Mouse (Mus musculus): Measurements from ENCODE around the gene Shroom2. TPM values are rescaled to one million over a fixed set of nuclear protein-coding genes. Genes with fewer than 3 reads are reported as not detected.

Gene Shroom2
- 0.04 TPM in 1 of 2 replicates, not detected in the other for total RNA-seq (2012; rRNA removed)
- 0.09 TPM in 1 of 2 replicates, not detected in the other for total RNA-seq (2014; rRNA removed)
- not detected in 2 replicates for polyA plus RNA-seq (2012; ENCODE audit: insufficient read length, low read depth)

- H3K9ac ChIP-seq (ENCODE audit: insufficient read depth, low read depth): no peak within 1 kb of the TSS
- TF ChIP-seq MAFK (IDR thresholded peaks at IDR 0.05; ENCODE audit: insufficient replicate concordance, low read length) (no peak), EP300 (IDR thresholded peaks at IDR 0.05; ENCODE audit: low read length) (no peak), MAZ (IDR thresholded peaks at IDR 0.05; ENCODE audit: low read depth, low read length) (no peak), ELF1 (IDR thresholded peaks at IDR 0.05; ENCODE audit: low read depth, low read length) (no peak), TBP (conservative IDR thresholded peaks at IDR 0.05; ENCODE audit: low read depth, low read length) (no peak), RCOR1 (conservative IDR thresholded peaks at IDR 0.05; ENCODE audit: low read depth, low read length) (no peak), UBTF (IDR thresholded peaks at IDR 0.05; ENCODE audit: low read depth, low read length) (no peak), CTCF (conservative IDR thresholded peaks at IDR 0.05 in 1 of 2, IDR thresholded peaks at IDR 0.05 in 1 of 2; ENCODE audit: low read depth in 2 of 2, low read length in 2 of 2) (no peak), TCF12 (IDR thresholded peaks at IDR 0.05; ENCODE audit: low read depth, low read length) (no peak), SMC3 (IDR thresholded peaks at IDR 0.05; ENCODE audit: low read depth, low read length) (no peak), ZC3H11A (IDR thresholded peaks at IDR 0.05; ENCODE audit: low read depth, low read length) (no peak), CHD2 (IDR thresholded peaks at IDR 0.05; ENCODE audit: low read length) (no peak), USF2 (conservative IDR thresholded peaks at IDR 0.05; ENCODE audit: low read depth, low read length) (no peak), MYC (IDR thresholded peaks at IDR 0.05; ENCODE audit: low read depth, low read length) (no peak), IRF4 (IDR thresholded peaks at IDR 0.05; ENCODE audit: low read depth, low read length) (no peak), POLR2AphosphoS2 (IDR thresholded peaks at IDR 0.05; ENCODE audit: low read depth, low read length) (no peak)
- H3K4me3 ChIP-seq (replicated peaks in 1 of 3; ENCODE audit: low read depth in 2 of 3, low read length in 2 of 3, poor library complexity in 1 of 3): no peak within 1 kb of the TSS
- H3K79me2 ChIP-seq (replicated peaks; ENCODE audit: control insufficient read depth, extremely low read depth, insufficient read depth, poor library complexity, severe bottlenecking): no peaks in the 10 kb centered on the region
- H3K27ac ChIP-seq (ENCODE audit: insufficient read depth, low read depth): no peak within 1 kb of the TSS
- H3K9me3 ChIP-seq (replicated peaks; ENCODE audit: low read length): peaks cover 2% of the 10 kb centered on the region
- no peaks in the 10 kb centered on the region for H3K27me3 ChIP-seq (replicated peaks)
- no peaks in the 10 kb centered on the region for H3K4me1 ChIP-seq (ENCODE audit: control insufficient read depth in 1 of 2, insufficient read depth in 2 of 2)
- no peak within 1 kb of the TSS for H3K4me2 ChIP-seq (ENCODE audit: insufficient read depth, low read depth, poor library complexity, severe bottlenecking)
- in situ Hi-C loops (cut with MboI; ENCODE audit: low pct_ligation_motif_present, low pct_unique_long_range_greater_than_20kb, low sequenced_read_pairs): no loop called here
- dilution Hi-C loops (cut with MboI; ENCODE audit: extremely low pct_ligation_motif_present, extremely low pct_unique_long_range_greater_than_20kb, low sequenced_read_pairs): no loop called here
- H3K36me3 ChIP-seq (replicated peaks in 1 of 2; ENCODE audit: control insufficient read depth in 1 of 2, insufficient read depth in 1 of 2, low read length in 1 of 2): no peaks in the 10 kb centered on the region
- DNase-seq (ENCODE audit: extremely low read depth): no peak
Observed at GRCm38 (mm10) chrX:152768891-152769599, at the start of gene Shroom2. Shroom2 (minus strand) TSS chrX:152769465.

- Histone ChIP-seq H3K9me3 (replicated peaks; ENCODE audit: low read length) (no peaks in the 10 kb centered on the region), H3K27me3 (replicated peaks) (no peaks in the 10 kb centered on the region), H3K27ac (ENCODE audit: insufficient read depth, low read depth) (no peak overlapping the region), H3K79me2 (replicated peaks; ENCODE audit: control insufficient read depth, extremely low read depth, insufficient read depth, poor library complexity, severe bottlenecking) (no peaks in the 10 kb centered on the region), H3K36me3 (replicated peaks in 1 of 2; ENCODE audit: control insufficient read depth in 1 of 2, insufficient read depth in 1 of 2, low read length in 1 of 2) (no peaks in the 10 kb centered on the region), H3K4me1 (ENCODE audit: control insufficient read depth in 1 of 2, insufficient read depth in 2 of 2) (peaks cover 0 to 4% of the 10 kb centered on the region in 2 experiments; a peak in 1 of 4 replicates), H3K9ac (ENCODE audit: insufficient read depth, low read depth) (no peak overlapping the region), H3K4me3 (replicated peaks in 1 of 3; ENCODE audit: low read depth in 2 of 3, low read length in 2 of 3, poor library complexity in 1 of 3) (no peak overlapping the region), H3K4me2 (ENCODE audit: insufficient read depth, low read depth, poor library complexity, severe bottlenecking) (no peak overlapping the region)
- in situ Hi-C loops (cut with MboI; ENCODE audit: low pct_ligation_motif_present, low pct_unique_long_range_greater_than_20kb, low sequenced_read_pairs) (loop anchor here (25.0 kb wide), 1 partner anchor 107 kb away; no protein-coding TSS in a partner anchor), dilution Hi-C loops (cut with MboI; ENCODE audit: extremely low pct_ligation_motif_present, extremely low pct_unique_long_range_greater_than_20kb, low sequenced_read_pairs) (no loop called here)
- peak in 1 of 2 experiments; percentile 72; a peak in 2 of 4 replicates for TF ChIP-seq CTCF (conservative IDR thresholded peaks at IDR 0.05 in 1 of 2, IDR thresholded peaks at IDR 0.05 in 1 of 2; ENCODE audit: low read depth in 2 of 2, low read length in 2 of 2)
- TF ChIP-seq BHLHE40 (IDR thresholded peaks at IDR 0.05; ENCODE audit: low read depth, low read length): no peak
- no peak for TF ChIP-seq ZNF384 (IDR thresholded peaks at IDR 0.05; ENCODE audit: low read depth, low read length)
- TF ChIP-seq NRF1 (IDR thresholded peaks at IDR 0.05; ENCODE audit: low read depth, low read length): no peak
- TF ChIP-seq RAD21 (IDR thresholded peaks at IDR 0.05; ENCODE audit: low read depth, low read length): peak; percentile 78
- no peak for TF ChIP-seq USF1 (IDR thresholded peaks at IDR 0.05; ENCODE audit: low read depth, low read length)
- TF ChIP-seq SMC3 (IDR thresholded peaks at IDR 0.05; ENCODE audit: low read depth, low read length): peak; percentile 66
- no peak for TF ChIP-seq UBTF (IDR thresholded peaks at IDR 0.05; ENCODE audit: low read depth, low read length)
- no peak for DNase-seq (ENCODE audit: extremely low read depth)
Observed at GRCm38 (mm10) chrX:152818996-152819395, 49.7 kb upstream of the Shroom2 start.

Measured in CH12.LX (cell line).